Mouse (Mus musculus) left cerebral cortex, adult 11 months (tissue): Measurements from ENCODE around the gene Cops7a.
A peak's percentile ranks its signal among the peaks of the same experiment; 100 is the strongest.

Experiments
- DNase-seq: peaks from one replicate; pipeline ENCODE4 v3.0.0; 2022; ENCODE audit warnings: low spot score

The Cops7a gene

DNA sequence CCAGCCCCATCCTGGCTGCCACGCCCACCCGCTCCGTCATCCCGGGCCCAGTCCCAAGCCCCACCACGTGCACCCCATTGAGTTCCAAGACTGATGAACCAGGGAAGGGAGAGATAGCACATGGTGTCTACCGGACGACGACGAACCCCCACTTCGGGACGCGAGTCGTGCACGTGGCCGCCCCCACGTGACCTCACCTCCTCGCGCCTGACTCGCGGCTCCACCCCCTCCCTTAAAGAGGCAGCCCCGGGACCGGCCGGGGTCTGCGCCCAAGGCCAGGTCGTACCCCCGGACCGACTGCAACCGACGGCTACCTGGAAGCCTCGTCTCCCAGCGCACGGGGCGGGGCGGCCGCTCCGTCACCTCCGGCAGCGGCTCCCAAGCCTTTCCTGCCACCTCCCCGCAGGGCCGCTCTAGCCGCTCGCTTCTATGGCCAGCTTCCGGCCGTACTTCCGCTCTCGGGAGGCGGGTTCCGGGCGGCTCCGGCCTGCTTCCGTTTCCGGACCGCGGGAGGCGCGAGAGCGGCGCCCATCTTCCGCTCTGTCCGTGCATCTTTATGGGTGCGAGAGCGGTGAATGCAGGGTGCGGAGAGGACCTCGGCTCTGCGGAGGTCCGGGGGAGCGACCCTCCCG, at the start of gene Cops7a:
Cops7a (minus strand) TSS at position 451 of the 632 bp plus-strand sequence.
- peak; percentile 86 for DNase-seq

- no peak for DNase-seq
These were observed 44.1 kb upstream of the Cops7a start for GRCm38 (mm10) chr6:125009181-125010073.

DNA sequence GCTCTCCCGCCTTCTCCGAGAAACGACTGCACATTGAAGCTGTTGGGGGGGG, 43.6 kb upstream of the Cops7a start, which contains the start of gene Zfp384:
Zfp384 (plus strand) TSS at position 17 of the 52 bp plus-strand sequence.
- no peak for DNase-seq

DNA sequence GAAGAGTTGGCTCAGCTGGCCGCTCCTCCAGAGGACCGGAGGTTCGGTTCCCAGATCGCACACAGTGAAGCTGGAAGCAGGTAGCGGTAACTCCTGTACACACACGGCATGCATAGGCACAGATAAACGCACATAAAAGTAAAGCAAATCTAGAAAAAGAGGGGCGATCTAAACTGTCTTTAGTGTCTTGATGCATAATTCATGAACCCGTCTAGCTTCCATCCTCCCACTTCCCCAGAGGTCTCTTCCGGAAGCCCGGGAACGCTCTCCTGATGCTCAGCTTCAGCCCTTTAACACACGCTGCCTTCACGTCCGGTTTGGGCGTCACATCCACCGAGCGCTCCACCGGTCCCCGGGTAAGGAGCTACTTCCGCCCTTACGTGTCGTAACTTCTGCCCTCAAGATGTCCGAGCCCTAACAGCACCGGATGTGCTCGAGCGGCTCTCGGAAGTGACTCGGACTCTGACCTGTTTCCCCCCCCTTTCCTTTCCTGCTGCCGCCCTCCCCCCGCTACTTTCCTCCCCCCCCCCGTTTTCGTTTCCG, 43.3 kb upstream of the Cops7a start:
- DNase-seq: peak; percentile 99

DNA sequence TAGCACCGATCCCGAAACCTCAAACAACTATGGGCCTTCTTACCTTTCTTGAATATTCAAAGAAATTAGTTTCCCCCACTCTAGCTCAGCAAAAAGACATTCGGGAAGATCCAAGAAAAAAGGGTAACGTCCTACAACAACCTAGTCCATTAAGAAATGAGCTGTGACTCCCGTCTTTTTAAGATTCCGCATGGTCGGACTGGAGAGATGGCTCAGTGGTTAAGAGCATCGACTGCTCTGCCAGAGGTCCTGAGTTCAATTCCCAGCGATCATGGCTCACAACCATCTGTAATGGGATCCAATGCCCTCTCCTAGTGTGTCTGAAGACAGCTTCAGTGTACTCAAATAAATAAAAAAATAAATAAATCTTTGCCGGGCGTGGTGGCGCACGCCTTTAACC, 42.7 kb upstream of the Cops7a start:
- no peak for DNase-seq

DNA sequence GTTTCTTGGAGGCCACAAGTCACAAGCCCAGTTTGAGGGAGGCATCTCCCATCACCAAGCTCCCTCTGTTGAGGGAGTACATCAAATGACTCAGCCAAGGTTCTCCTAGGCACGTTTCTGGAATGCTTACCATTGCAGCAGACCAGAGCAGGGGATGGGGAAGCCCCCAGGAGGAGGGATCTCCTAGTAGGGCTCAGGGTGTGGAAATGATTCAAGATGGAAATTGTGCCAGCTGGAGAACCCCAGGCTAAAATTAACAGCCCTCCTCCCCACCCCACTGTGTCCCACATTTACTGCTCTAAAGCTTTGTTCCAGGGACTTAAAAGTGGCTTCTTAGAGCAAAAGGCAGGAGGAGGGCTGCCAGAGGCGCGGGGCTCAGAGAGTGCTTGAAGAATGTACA, 39.7 kb upstream of the Cops7a start:
- DNase-seq: no peak

- no peak for DNase-seq
These were observed 38.4 kb upstream of the Cops7a start for GRCm38 (mm10) chr6:125003706-125004105.

DNA sequence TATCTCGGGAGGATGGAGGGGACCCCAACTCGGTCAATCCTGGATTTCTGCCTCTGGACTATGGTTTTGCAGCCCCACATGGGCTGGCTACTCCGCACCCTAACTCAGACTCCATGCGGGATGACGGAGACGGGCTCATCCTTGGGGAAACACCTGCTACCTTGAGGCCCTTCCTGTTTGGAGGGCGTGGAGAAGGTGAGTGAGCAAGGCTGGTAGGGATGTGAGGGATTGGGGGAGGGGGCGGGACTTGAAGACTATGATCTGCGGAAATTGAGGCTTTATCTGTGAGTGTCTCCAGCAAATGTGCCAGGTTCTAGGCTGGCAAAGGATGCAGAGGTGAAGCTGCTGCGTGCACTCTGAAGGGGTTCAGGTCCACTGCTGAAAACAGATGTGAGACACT, 34.2 kb upstream of the Cops7a start:
- DNase-seq: no peak

DNA sequence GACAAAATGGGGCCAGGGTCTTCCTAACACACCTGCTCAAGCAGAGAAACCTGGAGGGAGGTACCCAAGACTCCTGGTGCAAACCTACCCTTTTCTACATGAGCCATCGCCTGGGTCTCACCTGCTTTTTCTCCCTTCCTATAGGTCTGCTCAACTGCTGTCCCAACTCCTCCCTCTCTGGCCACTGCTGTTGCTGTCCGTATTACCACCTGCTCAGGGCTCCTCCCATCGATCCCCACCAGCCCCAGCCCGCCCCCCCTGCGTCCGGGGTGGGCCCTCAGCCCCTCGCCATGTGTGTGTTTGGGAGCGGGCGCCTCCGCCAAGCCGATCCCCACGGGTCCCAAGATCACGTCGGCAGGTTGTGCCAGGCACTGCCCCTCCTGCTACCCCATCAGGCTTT, 33.8 kb upstream of the Cops7a start:
- no peak for DNase-seq

- peak; percentile 53 for DNase-seq
These were observed 32.7 kb upstream of the Cops7a start for GRCm38 (mm10) chr6:124998066-124998465.

DNA sequence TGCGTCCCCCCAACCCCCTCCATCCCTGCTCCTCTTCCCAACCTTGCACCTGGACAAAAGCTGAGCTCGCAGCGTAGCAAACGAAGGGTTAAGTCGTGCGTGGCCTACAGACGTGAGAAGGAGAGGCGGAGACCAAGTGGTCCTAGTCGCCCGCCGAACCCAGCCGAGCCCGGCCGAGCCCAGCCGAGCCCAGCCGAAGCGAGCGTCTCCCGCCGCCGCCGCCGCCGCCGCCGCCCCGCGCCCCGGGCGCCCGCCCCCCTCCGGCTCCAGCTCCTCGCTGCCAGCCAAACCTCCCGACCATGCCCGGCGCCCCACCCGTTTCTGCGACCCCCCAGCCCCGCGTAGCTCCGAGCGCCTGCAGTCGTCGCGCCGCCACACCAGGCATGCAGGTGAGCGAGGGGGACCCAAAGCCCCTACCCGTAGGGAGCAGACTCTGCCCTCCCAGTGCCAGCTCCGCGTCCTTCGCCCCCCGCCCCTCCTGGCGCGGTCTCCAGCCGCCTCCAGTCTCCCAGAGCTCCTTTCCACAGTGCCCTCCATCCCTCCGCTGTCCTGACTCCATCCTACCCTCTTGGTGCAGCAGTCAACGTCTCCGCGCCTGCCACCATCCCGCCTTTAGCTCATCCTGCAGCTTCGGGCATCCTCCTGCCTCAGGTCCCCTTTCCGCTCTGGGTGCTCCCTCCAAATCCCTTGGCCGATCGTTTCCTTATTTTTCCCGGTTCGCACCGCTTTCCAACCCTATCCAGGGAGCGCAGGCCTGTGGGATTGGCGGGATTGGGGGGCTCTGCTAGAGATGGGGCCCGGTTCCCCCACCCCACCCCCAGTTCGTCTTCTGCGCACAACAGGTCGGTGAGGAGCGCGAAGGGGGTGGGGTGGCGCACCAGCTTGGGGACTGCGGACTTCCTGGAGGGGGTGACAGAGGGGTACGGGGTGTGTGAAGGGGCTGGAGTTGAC, 31.5 kb upstream of the Cops7a start, which contains the start of gene Pianp:
Pianp (plus strand) TSS at position 144 of the 951 bp plus-strand sequence.
- DNase-seq: peak; percentile 61

DNA sequence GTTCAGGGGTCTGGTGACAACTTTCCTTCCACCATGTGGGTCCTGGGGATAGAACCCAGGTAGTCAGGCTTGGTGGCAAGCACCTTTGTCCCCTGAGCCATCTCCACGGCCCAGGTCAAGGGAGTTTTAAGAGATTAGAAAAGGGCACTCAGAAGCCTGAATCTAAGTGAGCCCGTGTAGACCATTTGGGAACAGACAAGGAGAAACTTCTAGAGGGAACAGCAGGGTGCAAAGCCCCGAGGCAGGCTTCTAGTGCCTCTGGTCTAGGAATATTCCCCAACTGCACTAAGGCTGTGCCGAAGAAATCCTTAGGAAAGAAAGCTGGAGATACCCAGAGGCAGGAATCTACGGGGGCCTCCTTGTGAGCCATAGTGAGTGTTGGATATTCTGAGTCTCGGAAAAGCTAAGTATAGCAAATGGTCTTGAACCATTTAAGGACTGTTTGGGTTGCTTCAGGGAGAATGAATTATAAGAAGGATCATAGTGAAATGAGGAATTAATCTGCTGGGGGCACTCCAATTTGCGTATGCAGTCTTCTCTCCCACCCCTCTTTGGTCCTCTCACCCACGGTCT, 30.6 kb upstream of the Cops7a start:
- no peak for DNase-seq

- DNase-seq: no peak
These were observed 29.9 kb upstream of the Cops7a start for GRCm38 (mm10) chr6:124995246-124995645.

DNA sequence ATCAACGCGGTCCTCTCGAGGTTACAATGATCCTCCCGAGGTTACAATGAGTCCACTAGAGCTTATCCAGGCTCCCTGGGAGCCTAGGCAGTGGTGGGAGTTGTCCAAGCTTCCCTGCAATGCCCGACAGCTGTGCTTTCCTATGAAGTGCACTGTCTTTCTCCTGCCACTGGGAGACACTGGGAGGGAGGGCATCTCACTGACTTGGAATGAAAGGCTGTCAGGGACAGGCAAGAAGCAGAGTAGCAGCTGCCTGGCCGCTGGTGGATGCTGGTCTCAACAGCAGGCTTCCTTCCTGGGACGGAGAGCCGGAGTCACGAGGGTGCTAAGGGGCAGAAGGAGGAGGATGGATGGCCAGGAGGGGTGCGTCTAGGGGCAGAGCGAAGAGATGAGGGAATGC, 28.5 kb upstream of the Cops7a start:
- no peak for DNase-seq

GRCm38 (mm10) chr6:124993365-124993764, 28.0 kb upstream of the Cops7a start:
- DNase-seq: no peak

DNA sequence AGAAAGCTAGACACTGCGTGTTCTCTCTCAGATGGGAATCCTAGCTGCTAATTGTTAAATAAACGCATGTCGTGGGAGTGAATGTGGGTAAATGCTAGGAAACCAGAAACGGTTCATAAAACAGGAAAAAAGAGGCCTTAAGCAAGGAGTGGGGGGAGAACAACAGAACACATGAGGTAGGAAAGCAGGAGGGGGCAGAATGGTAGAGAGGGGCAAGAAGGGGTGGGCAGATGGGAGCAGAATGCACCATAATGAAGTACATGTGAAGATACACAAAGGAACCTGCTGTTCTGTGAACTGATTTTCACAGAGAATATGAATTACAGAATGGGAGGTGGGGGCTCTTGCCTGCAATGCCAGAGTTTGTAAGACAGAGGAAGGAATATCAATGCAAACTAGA, 26.9 kb upstream of the Cops7a start:
- no peak for DNase-seq

DNA sequence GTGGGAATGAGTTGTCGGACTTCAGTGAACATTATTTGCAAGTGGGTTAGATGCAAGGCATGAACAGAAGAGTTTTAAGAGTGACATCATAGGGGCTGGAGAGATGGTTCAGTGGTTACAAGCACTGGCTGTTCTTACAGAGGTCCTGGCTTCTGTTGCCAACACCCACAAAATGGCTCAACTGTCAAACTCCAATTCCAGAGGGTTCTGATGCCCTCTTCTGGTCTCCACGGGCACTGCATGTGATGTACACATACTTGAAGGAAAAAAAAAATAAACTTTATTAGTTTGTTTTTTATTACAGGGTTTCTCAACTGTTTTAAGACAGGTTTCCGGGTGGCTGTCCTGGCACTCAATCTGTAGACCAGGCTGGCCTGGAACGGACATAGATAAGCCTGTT, 2.4 kb upstream of the Cops7a start:
- no peak for DNase-seq

DNA sequence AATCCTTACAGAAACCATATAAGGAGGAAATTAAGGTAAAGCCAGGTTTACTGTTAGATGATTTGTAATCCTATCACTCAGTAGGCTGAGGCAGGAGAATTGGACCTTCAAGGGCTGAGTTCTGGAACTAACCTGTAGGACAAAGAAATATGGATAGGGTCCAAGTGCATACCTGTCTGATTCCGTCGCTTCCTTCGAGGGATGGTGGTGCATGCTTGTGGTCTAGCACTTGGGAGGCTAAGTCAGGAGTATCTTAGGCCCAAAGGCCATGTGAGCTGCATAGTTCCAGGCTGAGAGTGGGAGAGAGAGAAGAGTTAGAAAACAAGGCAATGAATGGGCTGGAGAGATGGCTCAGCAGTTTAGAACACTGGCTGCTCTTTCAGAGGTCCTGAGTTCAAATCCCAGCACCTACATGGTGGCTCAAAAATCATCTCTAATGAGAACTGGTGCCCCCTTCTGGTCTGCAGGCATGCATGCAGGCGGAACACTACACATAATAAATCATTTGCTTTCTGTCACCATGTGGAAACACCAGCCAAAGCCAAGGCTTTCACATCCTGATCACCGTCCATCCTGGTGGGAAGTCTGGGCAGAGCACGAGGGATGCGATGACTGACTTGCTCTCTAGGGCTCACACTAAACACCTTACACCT, 1.3 kb upstream of the Cops7a start:
- DNase-seq: no peak

- DNase-seq: no peak
These were observed 409 bp upstream of the Cops7a start for GRCm38 (mm10) chr6:124965747-124966146.

DNA sequence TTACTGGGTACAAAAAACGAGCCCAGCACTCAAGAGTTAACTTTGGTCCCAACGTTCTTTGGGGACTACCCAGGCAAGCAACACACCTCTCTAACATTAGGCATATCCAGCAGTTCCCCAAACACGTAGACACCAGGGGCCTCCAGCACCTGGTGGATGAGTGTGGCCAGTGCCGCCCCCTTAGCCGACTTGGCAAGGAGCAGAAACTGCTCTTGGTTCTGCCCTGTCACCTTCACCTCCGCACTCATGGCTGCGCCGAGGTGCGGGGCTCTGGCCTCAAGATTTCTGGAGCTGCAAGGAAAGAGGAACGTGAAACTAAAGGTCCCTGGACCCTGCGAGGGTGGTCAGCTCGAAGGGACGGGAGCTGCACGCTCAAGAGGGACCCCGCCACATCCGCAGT, 700 bp downstream of the Cops7a start:
- DNase-seq: no peak

- no peak for DNase-seq
These were observed 4.3 kb downstream of the Cops7a start for GRCm38 (mm10) chr6:124961021-124961420.

- DNase-seq: no peak
These were observed 5.4 kb downstream of the Cops7a start for GRCm38 (mm10) chr6:124959960-124960359.
